Mouse (Mus musculus) heart, embryonic 11.5 days (tissue): ENCODE results near the gene Olfr1493-ps1. TPM values are rescaled to one million over a fixed set of nuclear protein-coding genes. Genes with fewer than 3 reads are reported as not detected.

ENCODE experiments used
- ATAC-seq: fragments of 200-750 bp; cut with Nextera tagmentation; replicated peaks from 2 replicates; pipeline ENCODE4 v1.8.0; 2017; ENCODE audit warnings: moderate library complexity; ENCODE audit not compliant: insufficient number of reproducible peaks, low FRiP score, low TSS enrichment
- H3K27ac ChIP-seq: fragments of 300-500 bp; sonication (generic); 2 replicates; pipeline ENCODE4 v1.5.1; 2014; ENCODE audit warnings: mild to moderate bottlenecking, low read depth, low read length
- H3K27me3 ChIP-seq: fragments of 300-500 bp; sonication (generic); 2 replicates; pipeline ENCODE4 v1.6.1; 2014; ENCODE audit warnings: mild to moderate bottlenecking, low read length, mixed read lengths; ENCODE audit not compliant: control insufficient read depth, insufficient read depth
- H3K36me3 ChIP-seq: fragments of 300-500 bp; sonication (generic); 2 replicates; pipeline ENCODE4 v1.6.1; 2014; ENCODE audit warnings: mild to moderate bottlenecking, low read length, moderate library complexity, mixed read lengths; ENCODE audit not compliant: control insufficient read depth, insufficient read depth
- H3K4me1 ChIP-seq: fragments of 300-500 bp; sonication (generic); 2 replicates; pipeline ENCODE4 v1.6.1; 2014; ENCODE audit warnings: low read length; ENCODE audit not compliant: control insufficient read depth, insufficient read depth
- H3K4me2 ChIP-seq: fragments of 300-500 bp; sonication (generic); 2 replicates; pipeline ENCODE4 v1.6.1; 2014; ENCODE audit warnings: mild to moderate bottlenecking, moderate library complexity
- H3K4me3 ChIP-seq: fragments of 300-500 bp; sonication (generic); 2 replicates; pipeline ENCODE4 v1.5.1; 2014; ENCODE audit warnings: low read depth, low read length
- H3K9ac ChIP-seq: fragments of 300-500 bp; sonication (generic); 2 replicates; pipeline ENCODE4 v1.6.1; 2014; ENCODE audit warnings: mild to moderate bottlenecking, low read depth, low read length, moderate library complexity
- H3K9me3 ChIP-seq: fragments of 300-500 bp; sonication (generic); replicated peaks from 2 replicates; pipeline ENCODE4 v1.6.1; 2016; ENCODE audit warnings: low read length; ENCODE audit not compliant: control insufficient read depth
- WGBS: fragments of 180-500 bp; shearing (Covaris S2); extraction: QIAGEN DNeasy Blood & Tissue Kit; methylation state at CpG from one replicate; pipeline ENCODE4 v1.1.7; 2014; ENCODE audit not compliant: insufficient replicate concordance; 5-methylcytosine and 5-hydroxymethylcytosine counted together
- polyA plus RNA-seq: library from polyadenylated mRNA; unstranded; fragments of >200 nt; fragmentation: Nextera tagmentation; extraction: Ambion mirVana; gene quantifications from 2 replicates; pipeline ENCODE4 v1.2.1, GENCODE M21; 2014

Olfr1493-ps1 gene
- polyA plus RNA-seq = not detected in 2 replicates

DNA sequence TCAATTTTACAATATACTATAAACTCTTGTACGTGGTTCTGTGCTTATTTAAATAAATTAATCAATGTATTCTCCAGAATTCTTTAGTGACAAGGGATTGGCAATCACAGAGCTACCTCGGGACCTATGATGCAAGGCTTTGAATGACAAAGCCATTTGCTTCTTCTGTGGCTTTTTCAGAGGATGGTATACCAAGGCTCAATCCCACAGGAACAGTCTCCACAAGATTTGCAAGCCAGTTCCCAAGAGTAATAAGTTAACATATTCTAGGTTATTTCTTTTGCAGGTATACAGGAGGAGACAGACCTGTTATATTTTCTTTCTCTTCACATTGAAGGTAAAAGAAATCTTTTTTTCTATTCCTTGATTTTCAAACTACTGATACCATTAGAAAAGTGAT, at the start of gene Olfr1493-ps1:
Olfr1493-ps1 (plus strand) TSS at position 301 of the 400 bp plus-strand sequence.
- Histone ChIP-seq H3K4me3 (no peak within 1 kb of the TSS), H3K9ac (no peak within 1 kb of the TSS), H3K27ac (no peak within 1 kb of the TSS), H3K4me2 (no peak within 1 kb of the TSS), H3K9me3 (no peaks in the 10 kb centered on the region), H3K4me1 (no peaks in the 10 kb centered on the region), H3K36me3 (no peaks in the 10 kb centered on the region), H3K27me3 (no peaks in the 10 kb centered on the region)
- WGBS = 46% methylated on average over 2 of the region's 2 CpGs
- no peak for ATAC-seq

DNA sequence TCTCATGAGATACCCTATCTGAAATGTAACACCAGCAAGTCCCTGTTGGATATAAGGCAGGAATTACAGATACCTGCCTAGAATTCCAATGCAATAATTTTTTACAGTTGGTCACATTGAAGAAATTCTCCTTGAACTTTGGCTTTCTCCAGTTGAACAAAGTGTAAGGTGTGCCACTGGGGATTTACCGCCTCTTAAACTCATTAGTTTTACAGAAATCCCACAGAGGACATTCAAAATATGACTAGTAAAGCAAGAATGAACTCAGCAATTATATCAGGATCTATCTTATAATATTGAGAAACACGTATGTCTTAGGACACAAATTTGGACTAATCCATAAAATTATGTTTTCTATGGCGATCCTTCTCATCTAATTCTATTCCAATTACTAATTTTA, 26.1 kb upstream of the Olfr1493-ps1 start, which contains the start of gene Olfr1491:
Olfr1491 (plus strand) TSS at position 301 of the 400 bp plus-strand sequence.
- no peak within 1 kb of the TSS for H3K4me3 ChIP-seq
- H3K9me3 ChIP-seq = no peaks in the 10 kb centered on the region
- no peak within 1 kb of the TSS for H3K27ac ChIP-seq
- no peaks in the 10 kb centered on the region for H3K4me1 ChIP-seq
- no peaks in the 10 kb centered on the region for H3K27me3 ChIP-seq
- H3K36me3 ChIP-seq = no peaks in the 10 kb centered on the region
- H3K4me2 ChIP-seq = no peak within 1 kb of the TSS
- H3K9ac ChIP-seq = no peak within 1 kb of the TSS
- ATAC-seq = no peak
- WGBS = 70% methylated on average over 3 of the region's 3 CpGs

DNA sequence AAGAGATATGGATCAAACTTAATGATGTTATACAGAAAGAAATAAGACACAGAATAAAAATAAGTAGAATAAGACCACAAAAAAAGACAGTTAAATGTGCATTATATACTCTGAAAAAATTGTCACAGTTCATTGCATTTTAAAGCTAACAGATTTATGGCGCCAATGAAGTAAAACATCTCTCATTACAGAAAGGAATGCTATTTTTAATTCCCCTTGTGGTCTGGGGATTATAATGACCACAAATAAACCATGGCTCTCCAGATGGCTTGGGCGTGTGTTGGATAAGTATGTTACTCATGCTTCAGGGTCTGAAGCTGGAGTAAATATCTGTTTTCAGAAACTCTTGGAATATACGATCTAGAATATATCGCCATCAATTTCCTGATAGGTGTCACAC, 16.4 kb downstream of the Olfr1493-ps1 start, which contains the start of gene Olfr1494:
Olfr1494 (plus strand) TSS at position 301 of the 400 bp plus-strand sequence.
- H3K27ac ChIP-seq = no peak within 1 kb of the TSS
- H3K4me2 ChIP-seq = no peak within 1 kb of the TSS
- H3K9me3 ChIP-seq = 0 out of 2 replicates have a peak, but pooled peaks cover 3% of the 10 kb centered on the region
- no peak within 1 kb of the TSS for H3K4me3 ChIP-seq
- H3K36me3 ChIP-seq = no peaks in the 10 kb centered on the region
- H3K9ac ChIP-seq = no peak within 1 kb of the TSS
- H3K27me3 ChIP-seq = no peaks in the 10 kb centered on the region
- no peaks in the 10 kb centered on the region for H3K4me1 ChIP-seq
- 83% methylated on average over 4 of the region's 4 CpGs for WGBS
- ATAC-seq = no peak

DNA sequence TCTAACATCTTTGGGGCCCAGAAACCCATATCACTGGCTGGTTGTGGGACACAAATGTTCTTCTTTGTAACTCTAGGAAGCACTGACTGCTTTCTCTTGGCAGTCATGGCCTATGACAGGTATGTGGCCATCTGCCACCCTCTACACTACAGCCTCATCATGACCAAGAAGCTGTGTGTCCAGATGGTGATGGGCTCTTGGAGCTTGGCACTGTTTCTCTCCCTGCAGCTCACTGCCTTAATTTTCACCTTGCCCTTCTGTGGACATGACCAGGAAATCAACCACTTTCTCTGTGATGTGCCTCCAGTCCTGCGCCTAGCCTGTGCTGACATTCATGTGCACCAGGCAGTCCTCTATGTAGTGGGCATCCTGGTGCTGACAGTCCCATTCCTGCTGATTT, 26.3 kb downstream of the Olfr1493-ps1 start:
- no peak for ATAC-seq
- H3K4me2 ChIP-seq = no peak overlapping the region
- H3K9ac ChIP-seq = no peak overlapping the region
- H3K36me3 ChIP-seq = no peaks in the 10 kb centered on the region
- no peaks in the 10 kb centered on the region for H3K9me3 ChIP-seq
- H3K27me3 ChIP-seq = no peaks in the 10 kb centered on the region
- WGBS = 86% methylated on average over 1 of the region's 1 CpGs
- no peaks in the 10 kb centered on the region for H3K4me1 ChIP-seq
- H3K4me3 ChIP-seq = no peak overlapping the region
- no peak overlapping the region for H3K27ac ChIP-seq

DNA sequence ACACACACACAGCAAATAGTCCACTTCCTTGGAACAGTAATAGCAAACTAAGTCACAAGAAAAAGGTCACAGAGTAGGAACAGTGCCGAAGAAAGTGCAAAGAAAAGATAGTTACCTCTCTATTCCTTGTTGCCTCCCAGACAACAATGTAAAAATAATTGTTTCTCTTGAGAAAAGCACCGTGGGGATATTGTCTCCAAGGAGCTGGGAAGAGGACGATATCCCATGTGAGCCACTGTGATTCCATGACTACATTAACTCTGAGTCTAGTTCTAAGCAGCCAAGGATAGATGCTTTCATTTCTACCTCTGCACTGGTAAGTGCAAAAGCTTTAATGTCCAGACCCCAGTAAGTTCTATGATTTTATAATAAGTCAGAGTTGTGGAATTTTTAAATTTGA, 41.2 kb downstream of the Olfr1493-ps1 start, which contains the start of gene Olfr1495:
Olfr1495 (plus strand) TSS at position 301 of the 400 bp plus-strand sequence.
- WGBS = 79% methylated on average over 3 of the region's 3 CpGs
- no peak within 1 kb of the TSS for H3K27ac ChIP-seq
- no peak for ATAC-seq

DNA sequence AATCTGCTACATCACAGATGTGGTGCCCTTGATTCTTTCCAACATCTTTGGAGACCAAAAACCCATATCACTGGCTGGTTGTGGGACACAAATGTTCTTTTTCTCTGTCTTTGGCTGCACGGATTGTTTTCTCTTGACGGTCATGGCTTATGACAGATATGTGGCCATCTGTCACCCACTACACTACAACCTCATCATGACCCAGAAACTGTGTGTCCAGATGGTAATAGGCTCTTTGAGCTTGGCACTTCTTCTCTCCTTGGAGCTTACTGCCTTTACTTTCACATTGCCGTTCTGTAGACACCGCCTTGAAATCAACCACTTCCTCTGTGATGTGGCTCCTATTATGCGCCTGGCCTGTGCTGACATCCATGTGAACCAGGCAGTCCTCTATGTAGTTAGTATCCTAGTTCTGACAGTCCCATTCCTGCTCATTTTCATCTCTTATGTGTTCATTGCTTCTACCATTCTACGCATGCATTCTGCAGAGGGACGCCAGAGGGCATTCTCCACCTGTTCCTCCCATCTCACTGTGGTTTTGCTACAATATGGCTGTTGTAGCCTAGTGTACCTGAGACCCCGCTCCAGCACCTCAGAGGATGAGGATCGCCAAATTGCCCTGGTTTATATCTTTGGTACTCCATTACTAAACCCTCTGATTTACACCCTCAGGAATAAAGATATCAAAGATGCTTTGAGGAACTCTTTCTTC, 45.6 kb downstream of the Olfr1493-ps1 start:
- Histone ChIP-seq H3K9me3 (no peaks in the 10 kb centered on the region), H3K36me3 (no peaks in the 10 kb centered on the region), H3K4me2 (no peak overlapping the region), H3K9ac (no peak overlapping the region), H3K27me3 (no peaks in the 10 kb centered on the region), H3K4me3 (no peak overlapping the region), H3K4me1 (no peaks in the 10 kb centered on the region), H3K27ac (no peak overlapping the region)
- no peak for ATAC-seq
- 86% methylated on average over 9 of the region's 9 CpGs for WGBS

More for the DNA sequence above, 41.2 kb downstream of the Olfr1493-ps1 start, which contains the start of gene Olfr1495:
- H3K36me3 ChIP-seq = no peaks in the 10 kb centered on the region
- H3K4me1 ChIP-seq = no peaks in the 10 kb centered on the region
- no peak within 1 kb of the TSS for H3K4me3 ChIP-seq
- H3K9ac ChIP-seq = no peak within 1 kb of the TSS
- H3K27me3 ChIP-seq = no peaks in the 10 kb centered on the region
- H3K4me2 ChIP-seq = no peak within 1 kb of the TSS
- no peaks in the 10 kb centered on the region for H3K9me3 ChIP-seq

DNA sequence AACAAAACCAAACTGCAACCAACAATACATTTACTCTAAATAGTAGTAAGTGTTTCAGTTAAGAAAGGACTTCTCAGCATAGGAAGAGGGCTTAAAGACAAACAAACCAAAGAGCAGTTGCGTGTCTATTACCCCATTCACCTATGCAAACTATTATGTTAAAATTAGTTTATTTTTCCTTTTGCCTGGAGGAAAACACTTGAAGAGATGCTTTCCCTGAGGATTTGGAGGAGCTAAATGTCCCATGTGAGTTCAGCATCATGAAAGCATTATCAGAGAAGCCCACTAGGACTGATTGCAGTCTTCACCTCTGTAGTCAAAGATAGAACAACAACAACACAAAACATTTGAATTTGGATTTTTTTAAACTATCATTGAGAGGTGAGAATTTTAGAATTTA, 54.5 kb downstream of the Olfr1493-ps1 start, which contains the start of gene Olfr1496:
Olfr1496 (plus strand) TSS at position 301 of the 400 bp plus-strand sequence.
- no peak for ATAC-seq
- Histone ChIP-seq H3K27ac (no peak within 1 kb of the TSS), H3K27me3 (no peaks in the 10 kb centered on the region), H3K4me2 (no peak within 1 kb of the TSS), H3K4me3 (no peak within 1 kb of the TSS), H3K4me1 (no peaks in the 10 kb centered on the region), H3K9ac (no peak within 1 kb of the TSS), H3K9me3 (no peaks in the 10 kb centered on the region), H3K36me3 (no peaks in the 10 kb centered on the region)
- WGBS = 79% methylated on average over 1 of the region's 1 CpGs
